Mouse (Mus musculus): Measurements from ENCODE around the gene Thbs4. TPM values are rescaled to one million over a fixed set of nuclear protein-coding genes. Genes with fewer than 3 reads are reported as not detected.
"Not testable (repeated sequence)": the region's sequence is repeated elsewhere in the genome, so short reads cannot be mapped to it uniquely, and the experiment has no call there.

Thbs4 gene
- total RNA-seq (2021), result 1 to 10 TPM; 3.6 to 4.3 TPM

DNA sequence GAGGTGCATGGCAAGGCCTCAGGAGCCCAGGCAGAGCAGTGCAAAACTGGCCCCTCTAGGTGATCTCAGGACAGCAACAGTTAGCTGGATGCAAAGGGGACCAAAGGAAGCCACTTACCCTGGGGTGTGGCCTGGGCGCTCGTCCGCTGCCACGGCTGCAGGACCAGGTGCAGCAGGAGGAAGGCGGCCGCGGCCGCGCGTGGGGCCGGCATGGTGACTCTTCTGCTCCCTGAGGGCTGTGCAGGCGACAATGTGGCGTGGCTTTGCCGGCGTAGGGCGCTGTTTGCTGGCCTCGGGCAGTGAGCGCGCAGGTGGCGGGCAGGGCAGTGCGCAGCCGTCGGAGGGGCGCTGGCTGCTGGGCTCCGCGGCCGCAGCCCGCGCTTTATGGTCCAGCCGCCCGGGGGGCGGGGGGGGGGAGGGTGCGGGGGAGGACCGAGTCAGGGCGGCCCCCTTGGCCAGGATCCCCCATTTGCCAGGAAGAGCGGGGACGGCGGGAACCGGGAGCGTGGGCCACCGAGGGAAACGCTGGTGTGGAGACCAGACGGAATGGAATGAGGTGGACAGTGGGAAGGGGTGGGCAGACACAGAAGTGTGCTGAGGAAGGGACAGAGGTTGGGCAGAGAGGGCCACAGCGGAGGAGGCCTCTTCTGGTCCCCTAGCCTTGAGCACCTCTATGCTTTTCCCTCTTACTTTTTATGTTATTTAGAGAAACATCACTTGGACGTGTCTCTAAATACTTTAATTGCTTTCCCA, at the start of gene Thbs4:
Gene Thbs4, minus strand, starts transcription at position 357 of the 753 bp plus-strand sequence.
- intact Hi-C loops (cut with DNase I), result no loop called here
- no peak for DNase-seq (ENCODE audit: low spot score in 2 of 2)

DNA sequence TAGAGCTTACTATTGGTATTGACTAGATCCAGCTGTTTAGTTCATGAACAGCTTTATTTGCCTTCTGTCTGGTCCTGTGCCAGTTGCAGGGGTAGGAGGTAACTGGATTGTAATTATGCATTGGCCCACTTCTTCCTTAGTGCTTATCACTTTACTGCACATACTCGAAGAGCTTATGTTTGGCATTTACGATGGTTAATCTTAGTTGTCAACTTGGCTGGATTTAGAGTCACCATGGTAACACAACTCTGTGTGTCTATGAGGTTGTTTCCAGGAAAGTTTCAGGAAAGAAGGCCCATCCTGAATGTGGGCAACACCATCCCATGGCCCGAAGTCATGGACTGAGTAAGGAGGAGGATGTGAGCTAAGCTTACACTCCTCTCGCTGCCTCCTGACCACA, 38.5 kb upstream of the Thbs4 start:
- DNase-seq (ENCODE audit: low spot score in 2 of 2), result peak in 1 of 2 experiments; percentile 50
- intact Hi-C loops (cut with DNase I), result no loop called here

- intact Hi-C loops (cut with DNase I), result no loop called here
- peak in 1 of 2 experiments; percentile 15 for DNase-seq (ENCODE audit: low spot score in 2 of 2)
These were observed 34.2 kb upstream of the Thbs4 start for GRCm38 (mm10) chr13:92828820-92829219.

GRCm38 (mm10) chr13:92817357-92817756, 22.7 kb upstream of the Thbs4 start:
- intact Hi-C loops (cut with DNase I), result no loop called here
- no peak for DNase-seq (ENCODE audit: low spot score in 2 of 2)

GRCm38 (mm10) chr13:92816329-92816728, 21.7 kb upstream of the Thbs4 start:
- no peak for DNase-seq (ENCODE audit: low spot score in 2 of 2)

DNA sequence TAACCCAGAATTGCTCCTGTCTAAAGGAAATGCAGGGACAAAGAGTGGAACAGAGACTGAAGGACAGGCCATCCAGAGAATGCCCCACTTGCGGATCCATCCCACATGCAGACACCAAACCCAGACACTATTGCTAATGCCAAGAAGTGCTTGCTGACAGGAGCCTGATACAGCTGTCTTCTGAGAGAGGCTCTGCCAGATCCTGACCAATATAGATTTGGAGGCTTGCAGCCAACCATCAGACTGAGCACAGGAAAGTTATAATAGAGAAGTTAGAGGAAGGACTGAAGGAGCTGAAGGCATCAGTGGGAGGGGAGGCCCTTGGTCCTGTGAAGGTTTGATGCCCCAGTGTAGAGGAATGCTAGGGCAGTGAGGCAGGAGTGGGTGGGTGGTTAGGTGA, 16.0 kb upstream of the Thbs4 start:
- intact Hi-C loops (cut with DNase I), result not testable (repeated sequence)
- peak in 1 of 2 experiments; percentile 83 for DNase-seq (ENCODE audit: low spot score in 2 of 2)

More at GRCm38 (mm10) chr13:92816329-92816728, 21.7 kb upstream of the Thbs4 start:
- intact Hi-C loops (cut with DNase I), result no loop called here

- DNase-seq (ENCODE audit: low spot score in 2 of 2), result no peak
- intact Hi-C loops (cut with DNase I), result no loop called here
These were observed 13.2 kb upstream of the Thbs4 start for GRCm38 (mm10) chr13:92807849-92808248.

- DNase-seq (ENCODE audit: low spot score in 2 of 2), result no peak
- intact Hi-C loops (cut with DNase I), result no loop called here
These were observed 12.2 kb upstream of the Thbs4 start for GRCm38 (mm10) chr13:92806785-92807184.

DNA sequence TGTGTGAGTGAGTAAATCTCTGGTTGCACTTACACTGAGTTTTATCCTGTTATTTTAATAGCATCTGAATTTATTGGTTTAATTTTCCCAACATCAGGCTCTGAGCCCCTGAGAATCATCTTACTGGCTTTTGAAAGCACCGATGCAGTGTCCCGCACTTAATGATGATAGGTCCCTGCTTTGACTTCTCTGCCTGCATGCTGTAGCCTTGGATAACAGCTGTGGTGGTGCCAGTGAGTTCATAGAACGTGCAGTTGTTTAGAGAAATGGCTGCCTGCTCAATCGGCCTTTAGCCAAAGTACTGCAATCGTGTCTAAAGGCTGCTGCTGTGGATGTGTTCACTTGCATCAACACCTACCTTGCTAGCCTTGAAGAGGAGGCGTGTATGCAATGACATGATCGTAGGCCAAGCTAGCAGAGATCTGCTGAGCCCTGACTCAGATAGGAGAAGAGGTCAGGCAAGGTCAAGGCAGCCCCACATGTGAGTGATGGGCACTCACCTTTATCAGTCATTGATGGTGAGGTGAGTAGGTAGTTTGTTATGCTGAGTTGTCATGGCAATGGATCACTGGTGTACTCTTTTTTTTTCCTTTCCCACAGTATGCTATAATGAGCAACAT, 4.8 kb upstream of the Thbs4 start:
- peak; percentile 27 to 59 for DNase-seq (ENCODE audit: low spot score in 2 of 2)
- intact Hi-C loops (cut with DNase I), result no loop called here

DNA sequence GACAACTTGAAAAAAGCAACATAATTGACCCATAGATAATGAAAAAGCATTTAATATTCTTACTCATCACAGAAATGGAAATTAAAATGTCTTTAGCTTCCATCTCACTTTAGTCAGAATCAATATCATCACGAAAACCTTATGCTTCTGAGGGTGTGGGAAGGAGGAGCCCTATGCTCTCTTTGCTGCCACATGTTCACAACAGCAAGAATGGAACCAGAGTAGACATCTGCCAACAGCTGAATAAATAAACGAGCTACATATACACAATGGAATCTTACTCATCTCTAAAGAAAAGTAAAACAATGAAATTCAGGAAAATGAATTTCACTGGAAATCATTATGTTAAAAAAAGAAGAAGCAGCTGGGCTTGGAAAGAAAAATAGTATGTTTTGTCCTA, 4.2 kb upstream of the Thbs4 start:
- intact Hi-C loops (cut with DNase I), result no loop called here
- DNase-seq (ENCODE audit: low spot score in 2 of 2), result no peak

DNA sequence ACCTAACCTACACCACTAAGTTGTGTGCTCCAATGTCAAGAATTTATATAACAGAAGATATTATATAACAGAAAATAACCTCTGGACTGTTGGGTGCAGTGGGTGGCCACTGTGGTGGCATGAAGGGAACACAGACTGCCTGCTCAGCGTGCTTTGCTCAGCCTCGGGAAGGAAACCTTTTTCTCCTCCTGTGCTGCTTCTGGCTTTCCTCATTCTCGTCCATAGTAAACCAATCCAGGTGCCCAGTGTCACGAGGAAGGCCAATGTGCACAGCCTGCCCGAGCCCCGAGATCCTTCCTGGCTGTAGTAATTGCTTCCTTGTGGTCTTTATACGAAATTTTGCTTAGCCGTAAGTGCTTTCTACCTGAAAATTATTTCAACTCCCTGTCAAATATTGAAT, 982 bp downstream of the Thbs4 start:
- no peak for DNase-seq (ENCODE audit: low spot score in 2 of 2)
- intact Hi-C loops (cut with DNase I), result no loop called here

DNA sequence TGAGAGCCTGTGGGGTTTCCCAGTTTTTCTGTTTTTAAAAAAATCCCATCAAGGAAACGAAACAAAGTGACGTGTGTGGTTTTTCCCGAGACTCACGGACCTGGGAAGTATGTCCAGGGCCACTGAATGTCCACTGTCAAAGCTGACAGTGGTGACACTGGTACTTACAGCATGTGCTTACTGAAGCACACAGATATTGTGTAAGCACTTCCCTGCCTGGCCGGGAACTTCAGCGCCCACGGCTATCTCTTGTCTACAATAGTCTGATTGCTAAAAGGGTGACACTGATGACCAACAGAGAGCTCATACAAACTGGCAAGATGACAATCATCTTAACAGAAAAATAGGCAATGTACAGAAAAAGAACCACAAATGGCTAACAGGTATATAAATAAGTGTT, 3.1 kb downstream of the Thbs4 start:
- intact Hi-C loops (cut with DNase I), result no loop called here

GRCm38 (mm10) chr13:92784311-92784710, 10.3 kb downstream of the Thbs4 start:
- intact Hi-C loops (cut with DNase I), result no loop called here
- DNase-seq (ENCODE audit: low spot score in 2 of 2), result peak in 1 of 2 experiments; percentile 47

More for the DNA sequence above, 3.1 kb downstream of the Thbs4 start:
- DNase-seq (ENCODE audit: low spot score in 2 of 2), result no peak

DNA sequence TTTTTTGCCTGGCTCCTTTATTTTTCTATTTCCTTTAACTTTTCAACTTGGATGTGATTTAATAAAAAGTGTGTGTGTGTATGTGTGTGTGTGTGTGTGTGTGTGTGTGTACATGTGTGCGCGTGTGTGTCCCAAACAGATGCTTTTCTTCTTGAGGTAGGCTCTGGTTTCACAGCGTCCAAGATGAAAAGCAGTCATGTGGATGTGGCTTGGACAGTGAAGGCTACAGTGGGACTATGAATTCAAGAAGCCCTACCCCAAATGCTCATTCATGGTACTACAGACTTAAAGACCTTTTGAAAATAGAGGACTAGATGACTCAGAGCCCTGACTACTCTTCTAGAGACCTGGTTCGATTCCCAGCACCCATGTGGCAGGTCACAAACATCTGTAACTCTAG, 11.1 kb downstream of the Thbs4 start:
- DNase-seq (ENCODE audit: low spot score in 2 of 2), result no peak
- intact Hi-C loops (cut with DNase I), result no loop called here

DNA sequence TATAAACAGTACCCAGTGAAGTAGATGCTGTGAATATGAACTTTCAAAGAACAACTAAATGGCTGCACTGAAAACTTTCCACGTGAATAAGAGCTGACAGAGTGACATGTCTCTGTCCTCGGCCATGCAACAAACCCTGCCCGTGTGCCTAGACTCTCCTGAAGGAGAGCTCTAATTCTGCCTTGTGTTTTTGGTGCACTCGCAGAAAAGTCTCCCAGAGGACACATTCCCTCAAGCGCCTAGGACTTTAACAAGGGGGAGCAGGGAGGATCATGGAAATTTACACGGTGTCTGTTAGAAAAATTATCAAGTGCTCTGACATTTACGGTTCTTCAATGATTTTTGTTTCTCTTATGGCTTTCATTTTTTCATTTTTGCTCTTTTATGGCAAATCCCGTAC, 13.7 kb downstream of the Thbs4 start:
- intact Hi-C loops (cut with DNase I), result no loop called here
- DNase-seq (ENCODE audit: low spot score in 2 of 2), result no peak

DNA sequence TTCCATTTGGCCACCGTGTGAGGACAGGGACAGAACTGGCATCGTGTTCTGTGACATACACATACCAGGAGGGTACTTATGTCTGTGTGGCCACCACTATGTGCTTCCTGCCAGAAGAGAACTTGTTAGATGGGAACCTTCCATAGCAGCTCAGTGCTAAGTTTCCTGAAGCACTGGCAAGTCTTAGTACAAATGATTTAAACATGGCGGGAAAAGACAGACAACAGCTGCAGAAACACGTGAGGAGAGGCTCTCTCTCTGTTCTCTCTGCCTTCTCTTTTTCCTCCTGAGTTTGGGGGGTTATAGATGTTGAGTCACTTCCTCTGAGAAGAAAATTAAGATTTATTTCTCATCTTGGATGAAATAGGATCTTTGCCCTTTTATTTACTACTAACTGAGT, 14.5 kb downstream of the Thbs4 start:
- intact Hi-C loops (cut with DNase I), result no loop called here

GRCm38 (mm10) chr13:92778642-92779041, 16.0 kb downstream of the Thbs4 start:
- no peak for DNase-seq (ENCODE audit: low spot score in 2 of 2)
- intact Hi-C loops (cut with DNase I), result no loop called here

More for the DNA sequence above, 14.5 kb downstream of the Thbs4 start:
- DNase-seq (ENCODE audit: low spot score in 2 of 2), result no peak

DNA sequence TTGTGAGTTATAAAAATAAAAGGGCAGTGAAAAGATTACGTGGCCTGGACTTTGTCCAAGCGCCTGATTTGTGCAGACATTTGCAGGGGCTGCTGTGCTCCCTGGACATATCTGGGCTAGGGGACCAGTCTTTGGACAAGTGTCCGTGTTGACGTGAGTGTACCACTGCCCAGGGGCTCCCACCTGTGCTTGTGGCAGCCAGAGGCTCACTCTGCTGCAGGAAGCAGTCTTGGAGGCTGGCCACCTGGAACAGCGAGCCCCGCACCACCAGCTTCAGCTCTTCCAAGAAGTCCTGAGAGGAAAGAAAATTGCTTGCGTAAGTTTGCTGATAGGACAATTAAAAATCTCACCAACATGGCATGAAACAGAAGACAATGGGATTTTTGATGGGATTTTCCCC, 18.7 kb downstream of the Thbs4 start:
- intact Hi-C loops (cut with DNase I), result no loop called here

GRCm38 (mm10) chr13:92774887-92775286, 19.7 kb downstream of the Thbs4 start:
- no peak for DNase-seq (ENCODE audit: low spot score in 2 of 2)
- intact Hi-C loops (cut with DNase I), result no loop called here

More for the DNA sequence above, 18.7 kb downstream of the Thbs4 start:
- no peak for DNase-seq (ENCODE audit: low spot score in 2 of 2)

- intact Hi-C loops (cut with DNase I), result no loop called here
- no peak for DNase-seq (ENCODE audit: low spot score in 2 of 2)
These were observed 22.1 kb downstream of the Thbs4 start for GRCm38 (mm10) chr13:92772500-92772899.

DNA sequence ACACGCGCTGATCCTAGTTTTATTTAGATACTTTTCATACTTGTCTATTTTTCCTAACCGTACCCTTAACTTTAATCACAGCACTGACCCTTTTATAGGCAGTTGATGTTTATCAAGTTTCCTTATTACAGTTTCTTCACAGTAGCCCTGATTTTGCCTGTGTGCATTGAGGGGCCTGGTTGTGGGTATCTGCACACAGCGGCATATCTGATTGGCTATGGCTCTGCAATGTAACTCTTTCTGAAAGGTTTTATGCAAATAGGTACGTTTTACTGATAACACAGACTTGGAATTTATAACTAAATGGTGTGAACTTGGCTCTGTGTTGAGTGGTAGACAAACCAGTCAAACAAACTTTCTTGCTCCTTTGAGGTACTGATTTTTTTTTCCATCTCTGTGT, 23.1 kb downstream of the Thbs4 start:
- DNase-seq (ENCODE audit: low spot score in 2 of 2), result no peak

More for the DNA sequence above, 23.1 kb downstream of the Thbs4 start:
- intact Hi-C loops (cut with DNase I), result no loop called here

Measured in left cerebral cortex, postnatal 25 days (tissue).